Mouse (Mus musculus): Measurements from ENCODE around the gene Hist1h3h. TPM values are rescaled to one million over a fixed set of nuclear protein-coding genes. Genes with fewer than 3 reads are reported as not detected.
A peak's percentile ranks its signal among the peaks of the same experiment; 100 is the strongest.

Gene Hist1h3h
- polyA plus RNA-seq, 1 experiment: 6.9 TPM

DNA sequence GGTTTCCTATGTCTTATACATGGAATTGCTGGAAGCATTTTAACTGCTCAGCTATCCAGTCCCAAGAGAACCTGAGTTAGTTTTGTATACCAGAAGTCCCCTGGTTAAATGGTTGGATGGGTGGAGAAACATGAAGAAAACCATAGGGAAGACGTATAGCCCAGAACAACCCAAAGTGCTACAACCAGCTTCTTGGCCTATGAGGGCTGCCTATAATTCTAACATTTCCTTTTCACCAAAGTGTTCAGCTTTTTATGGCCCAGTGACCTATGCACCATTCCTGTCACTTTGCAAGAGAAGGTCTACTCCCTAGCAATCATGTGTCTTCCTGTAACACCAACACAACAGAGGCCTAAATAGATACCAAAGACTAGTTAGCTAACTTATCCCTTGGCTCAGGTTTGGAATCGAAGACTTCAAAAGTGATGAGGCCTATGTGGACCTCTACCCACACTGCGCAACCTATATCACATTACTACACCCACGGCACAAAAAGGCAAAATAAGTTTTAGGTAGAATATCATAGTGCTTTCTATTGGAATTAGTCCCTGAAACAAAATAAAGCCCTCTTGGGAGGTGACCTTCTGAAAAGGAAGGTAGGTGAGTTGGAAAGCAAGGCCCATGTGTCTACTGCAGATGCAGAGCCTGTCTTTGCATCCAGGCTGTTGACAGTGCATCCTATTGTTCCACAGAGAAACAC lies 1.1 kb downstream of the Hist1h3h start:
- Histone ChIP-seq H3K4me1 (ENCODE audit: control insufficient read depth, insufficient read depth, low read length) (peaks cover 16% of the 10 kb centered on the region), H3K4me3 (ENCODE audit: insufficient read depth, low read length) (peak overlapping the region; percentile 31), H3K27ac (ENCODE audit: insufficient read depth, low read depth, low read length) (peak overlapping the region; percentile 90)
- TF ChIP-seq CTCF (IDR thresholded peaks at IDR 0.05; ENCODE audit: low read depth, low read length) (no peak), POLR2A (IDR thresholded peaks at IDR 0.05; ENCODE audit: borderline replicate concordance, low read depth, low read length) (no peak)

DNA sequence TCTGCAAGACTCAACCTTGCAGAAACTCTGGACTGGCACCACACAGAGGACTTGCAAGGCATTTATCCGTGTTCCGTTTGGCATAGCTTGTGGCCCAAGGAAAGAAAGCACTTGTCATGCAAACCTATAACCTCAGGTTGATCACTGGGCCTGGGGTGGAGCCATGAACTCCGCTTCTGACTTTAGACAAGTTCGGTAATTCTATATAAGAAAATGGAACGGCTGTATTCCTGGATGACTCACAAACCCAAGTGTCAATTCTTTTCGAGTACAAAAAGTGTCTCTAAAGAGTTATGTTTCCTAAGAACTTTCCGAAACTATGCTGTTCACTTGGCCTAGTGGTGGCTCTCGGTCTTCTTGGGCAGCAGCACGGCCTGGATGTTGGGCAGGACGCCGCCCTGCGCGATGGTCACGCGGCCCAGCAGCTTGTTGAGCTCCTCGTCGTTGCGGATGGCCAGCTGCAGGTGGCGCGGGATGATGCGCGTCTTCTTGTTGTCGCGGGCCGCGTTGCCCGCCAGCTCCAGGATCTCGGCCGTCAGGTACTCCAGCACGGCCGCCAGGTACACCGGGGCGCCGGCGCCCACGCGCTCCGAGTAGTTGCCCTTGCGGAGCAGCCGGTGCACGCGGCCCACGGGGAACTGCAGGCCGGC lies 3.8 kb downstream of the Hist1h3h start:
- peaks cover 18% of the 10 kb centered on the region for H3K4me1 ChIP-seq (ENCODE audit: control insufficient read depth, insufficient read depth, low read length)
- peak overlapping the region; percentile 44 for H3K4me3 ChIP-seq (ENCODE audit: insufficient read depth, low read length)
- peak overlapping the region; percentile 91 for H3K27ac ChIP-seq (ENCODE audit: insufficient read depth, low read depth, low read length)

GRCm38 (mm10) chr13:21721757-21722372 lies 4.4 kb downstream of the Hist1h3h start, which contains the start of gene Hist1h2bm:
Gene Hist1h2bm (plus strand): TSS chr13:21722044.
- Histone ChIP-seq H3K4me3 (ENCODE audit: insufficient read depth, low read length) (peak within 1 kb of the TSS; percentile 49), H3K27ac (ENCODE audit: insufficient read depth, low read depth, low read length) (peak within 1 kb of the TSS; percentile 91), H3K4me1 (ENCODE audit: control insufficient read depth, insufficient read depth, low read length) (peaks cover 20% of the 10 kb centered on the region)
- peak; percentile 35; the same call in 1 of the 2 replicates for TF ChIP-seq POLR2A (IDR thresholded peaks at IDR 0.05; ENCODE audit: borderline replicate concordance, low read depth, low read length)

GRCm38 (mm10) chr13:21722373-21722925 lies 5.0 kb downstream of the Hist1h3h start:
- Histone ChIP-seq H3K27ac (ENCODE audit: insufficient read depth, low read depth, low read length) (peak overlapping the region; percentile 59), H3K4me1 (ENCODE audit: control insufficient read depth, insufficient read depth, low read length) (peaks cover 23% of the 10 kb centered on the region), H3K4me3 (ENCODE audit: insufficient read depth, low read length) (peak overlapping the region; percentile 49)
- TF ChIP-seq CTCF (IDR thresholded peaks at IDR 0.05; ENCODE audit: low read depth, low read length) (no peak), POLR2A (IDR thresholded peaks at IDR 0.05; ENCODE audit: borderline replicate concordance, low read depth, low read length) (no peak)

DNA sequence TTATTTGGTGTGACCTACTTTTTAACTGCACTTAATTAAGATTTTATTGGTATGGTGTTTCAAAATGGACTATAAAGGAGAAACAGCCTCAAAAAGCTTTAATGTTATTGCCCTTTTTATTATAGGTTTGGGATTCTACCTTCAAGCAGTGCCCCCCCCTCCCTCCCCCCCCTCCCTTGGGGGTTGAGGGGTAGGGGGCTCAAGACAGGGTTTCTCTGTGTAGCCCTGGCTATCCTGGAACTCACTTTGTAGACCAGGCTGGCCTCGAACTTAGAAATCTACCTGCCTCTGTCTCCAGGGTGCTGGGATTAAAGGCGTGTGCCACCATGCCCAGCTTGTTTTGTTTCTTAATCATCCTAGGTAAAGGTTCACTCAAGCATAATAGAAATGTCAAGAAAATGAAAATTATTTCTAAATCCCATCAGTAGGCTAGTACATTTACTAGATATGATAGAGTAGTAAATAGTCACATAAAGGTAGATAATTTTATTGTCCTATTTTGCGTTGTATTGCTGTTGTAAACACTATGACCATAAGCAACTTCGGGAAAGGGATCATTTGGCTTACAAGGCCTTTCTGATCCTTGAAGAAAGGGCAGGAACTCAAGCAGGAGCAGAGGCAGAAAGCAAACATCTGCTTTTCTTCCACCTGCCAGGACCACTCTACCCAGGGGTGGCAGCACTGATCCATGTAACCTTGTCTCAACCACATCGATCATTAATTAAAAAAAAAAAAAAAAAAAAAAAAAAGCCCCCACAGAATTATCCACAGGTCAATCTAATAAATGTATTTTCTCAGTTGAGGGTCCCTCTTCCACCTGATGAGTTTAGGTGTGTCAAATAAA lies 5.8 kb downstream of the Hist1h3h start:
- TF ChIP-seq CTCF (IDR thresholded peaks at IDR 0.05; ENCODE audit: low read depth, low read length): no peak
- no peak for TF ChIP-seq POLR2A (IDR thresholded peaks at IDR 0.05; ENCODE audit: borderline replicate concordance, low read depth, low read length)
- no peak overlapping the region; the same call in 1 of the 2 replicates for H3K27ac ChIP-seq (ENCODE audit: insufficient read depth, low read depth, low read length)
- peaks cover 23% of the 10 kb centered on the region for H3K4me1 ChIP-seq (ENCODE audit: control insufficient read depth, insufficient read depth, low read length)
- no peak overlapping the region for H3K4me3 ChIP-seq (ENCODE audit: insufficient read depth, low read length)

- Histone ChIP-seq H3K27ac (ENCODE audit: insufficient read depth, low read depth, low read length) (no peak overlapping the region), H3K4me1 (ENCODE audit: control insufficient read depth, insufficient read depth, low read length) (peaks cover 17% of the 10 kb centered on the region), H3K4me3 (ENCODE audit: insufficient read depth, low read length) (no peak overlapping the region)
- TF ChIP-seq CTCF (IDR thresholded peaks at IDR 0.05; ENCODE audit: low read depth, low read length) (no peak), POLR2A (IDR thresholded peaks at IDR 0.05; ENCODE audit: borderline replicate concordance, low read depth, low read length) (no peak)
Observed at GRCm38 (mm10) chr13:21727948-21728572, 10.6 kb downstream of the Hist1h3h start.

DNA sequence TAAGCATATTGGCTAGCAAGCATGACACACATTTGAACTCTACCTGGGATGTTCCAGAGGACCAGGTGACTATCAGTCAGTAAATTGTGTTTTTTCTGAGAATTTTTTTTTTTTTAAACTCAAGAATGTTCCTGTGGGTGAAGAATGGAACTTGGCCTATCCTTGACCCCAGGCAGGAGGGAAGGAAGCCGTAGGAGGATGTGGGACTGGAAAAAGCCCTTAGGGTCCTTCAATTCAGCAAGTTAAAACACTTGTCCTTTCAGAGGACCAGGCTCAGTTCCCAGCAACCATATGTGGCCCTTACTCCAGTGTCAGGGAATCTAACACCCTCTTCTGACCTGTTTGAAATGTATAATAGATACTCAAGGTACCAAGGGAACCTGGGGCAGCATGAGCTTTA lies 12.1 kb downstream of the Hist1h3h start:
- Histone ChIP-seq H3K27ac (ENCODE audit: insufficient read depth, low read depth, low read length) (no peak overlapping the region), H3K4me1 (ENCODE audit: control insufficient read depth, insufficient read depth, low read length) (peaks cover 17% of the 10 kb centered on the region), H3K4me3 (ENCODE audit: insufficient read depth, low read length) (no peak overlapping the region)
- TF ChIP-seq CTCF (IDR thresholded peaks at IDR 0.05; ENCODE audit: low read depth, low read length): no peak
- TF ChIP-seq POLR2A (IDR thresholded peaks at IDR 0.05; ENCODE audit: borderline replicate concordance, low read depth, low read length): no peak

DNA sequence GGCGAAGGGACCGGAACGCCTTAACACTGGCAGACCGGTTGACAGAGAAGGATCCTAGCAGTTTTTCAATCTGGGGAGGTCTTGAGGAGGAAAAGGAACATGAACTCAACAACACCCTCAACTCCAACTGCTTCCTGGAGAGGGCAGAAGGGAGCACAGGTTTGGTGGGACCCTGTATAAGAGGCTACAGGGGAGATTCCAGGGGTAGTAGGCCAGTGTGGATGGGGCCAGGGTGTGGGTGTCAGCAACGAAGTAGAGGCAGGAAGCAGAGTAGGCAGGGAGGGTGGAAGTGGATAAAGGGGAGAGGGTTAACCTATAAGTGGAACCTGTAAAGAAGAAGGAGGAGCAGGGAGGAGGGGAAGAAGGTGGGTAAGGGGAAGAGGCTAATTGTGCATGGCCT lies 16.0 kb downstream of the Hist1h3h start:
- Histone ChIP-seq H3K4me1 (ENCODE audit: control insufficient read depth, insufficient read depth, low read length) (peaks cover 12% of the 10 kb centered on the region), H3K4me3 (ENCODE audit: insufficient read depth, low read length) (no peak overlapping the region), H3K27ac (ENCODE audit: insufficient read depth, low read depth, low read length) (no peak overlapping the region)
- TF ChIP-seq CTCF (IDR thresholded peaks at IDR 0.05; ENCODE audit: low read depth, low read length): no peak
- TF ChIP-seq POLR2A (IDR thresholded peaks at IDR 0.05; ENCODE audit: borderline replicate concordance, low read depth, low read length): no peak
